10 mouse cellular contexts compared by ENCODE assay signal in the genomic region with DNA sequence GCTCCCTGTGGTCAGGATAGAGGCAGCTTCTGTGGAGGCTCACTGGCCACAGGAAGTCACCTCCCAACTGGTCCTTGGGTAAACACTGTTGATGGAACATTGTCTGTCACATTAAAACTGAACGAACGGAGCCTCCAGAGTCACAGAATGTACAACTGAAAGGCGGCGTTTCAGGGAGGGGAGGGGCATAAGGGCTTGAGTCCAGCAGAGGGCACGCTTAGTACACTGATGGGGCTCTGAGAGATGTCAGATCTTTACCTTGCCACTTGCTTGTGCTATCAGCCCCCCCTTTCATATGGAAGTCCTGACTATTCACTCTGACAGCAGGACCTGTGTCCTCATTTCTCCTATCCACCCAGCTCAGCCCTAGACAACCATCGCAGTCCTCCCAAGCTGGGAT. TPM values are rescaled to one million over a fixed set of nuclear protein-coding genes. Genes with fewer than 3 reads are reported as not detected.
DNase-seq lines count a peak whose midpoint lies in the region; ATAC-seq lines count a peak whose summit lies in the region.
"Had no signal": no experiment of that assay in that cellular context is flagged by ENCODE, and none has a peak within 500 bp of the region (broad histone marks: within the 10 kb centered on the region; RNA-seq: fewer than 3 reads in every experiment).

No protein-coding gene starts in this region.

- no peak for DNase-seq in heart, postnatal 25 days (ENCODE audit: low spot score)
- peak; percentile 37 for DNase-seq in CD4-positive helper T cell, adult 2 months (ENCODE audit: low read depth, low spot score)
- peak; percentile 45 for DNase-seq in embryo, embryonic 11 days
- DNase-seq in kidney, postnatal 36 days: peak; percentile 41 to 68
- DNase-seq in urinary bladder, postnatal 25 days (ENCODE audit: low spot score): no peak
- no peak for DNase-seq in frontal cortex, postnatal 25 days (ENCODE audit: low spot score in 2 of 2)
- DNase-seq: right cerebral cortex, postnatal 14 days had no signal

- no peaks in the 10 kb centered on the region for H3K36me3 ChIP-seq in heart, embryonic 12.5 days
- H3K36me3 ChIP-seq in neural tube, embryonic 15.5 days: no peaks in the 10 kb centered on the region
- H3K36me3 ChIP-seq: liver, embryonic 15.5 days had no signal

- intact Hi-C loops in heart, postnatal 25 days (cut with DNase I): no loop called here

- no peak for ATAC-seq in heart, embryonic 12.5 days (ENCODE audit: insufficient number of reproducible peaks, low FRiP score)
- ATAC-seq in neural tube, embryonic 15.5 days (ENCODE audit: low FRiP score): no peak

- H3K27me3 ChIP-seq in heart, embryonic 12.5 days (replicated peaks): peaks cover 36% of the 10 kb centered on the region
- no peaks in the 10 kb centered on the region for H3K27me3 ChIP-seq in neural tube, embryonic 15.5 days (replicated peaks)

- no peak overlapping the region for H3K4me3 ChIP-seq in heart, embryonic 12.5 days
- no peak overlapping the region for H3K4me3 ChIP-seq in neural tube, embryonic 15.5 days (replicated peaks)
- H3K4me3 ChIP-seq: liver, embryonic 15.5 days had no signal

- no peaks in the 10 kb centered on the region for H3K9me3 ChIP-seq in heart, embryonic 12.5 days (replicated peaks)
- no peaks in the 10 kb centered on the region for H3K9me3 ChIP-seq in neural tube, embryonic 15.5 days (replicated peaks)
- H3K9me3 ChIP-seq: liver, embryonic 15.5 days had no signal

- 45% methylated on average over 6 of the region's 6 CpGs for WGBS in heart, embryonic 12.5 days
- 58% methylated on average over 6 of the region's 6 CpGs for WGBS in neural tube, embryonic 15.5 days

- H3K27ac ChIP-seq in heart, embryonic 12.5 days (ENCODE audit: poor library complexity, severe bottlenecking): no peak overlapping the region
- H3K27ac ChIP-seq in neural tube, embryonic 15.5 days (replicated peaks): no peak overlapping the region
- H3K27ac ChIP-seq: liver, embryonic 15.5 days had no signal

- peaks cover 13% of the 10 kb centered on the region; the same call in 1 of the 2 replicates for H3K4me1 ChIP-seq in heart, embryonic 12.5 days (replicated peaks)
- H3K4me1 ChIP-seq in neural tube, embryonic 15.5 days: no peaks in the 10 kb centered on the region
- H3K4me1 ChIP-seq: liver, embryonic 15.5 days had no signal

- no peak overlapping the region; the same call in 1 of the 2 replicates for H3K9ac ChIP-seq in heart, embryonic 12.5 days
- H3K9ac ChIP-seq in neural tube, embryonic 15.5 days (replicated peaks): no peak overlapping the region
- H3K9ac ChIP-seq: liver, embryonic 15.5 days had no signal

- peak overlapping the region; percentile 30 for H3K4me2 ChIP-seq in heart, embryonic 12.5 days
- H3K4me2 ChIP-seq in neural tube, embryonic 15.5 days: no peak overlapping the region
- H3K4me2 ChIP-seq: liver, embryonic 15.5 days had no signal

RNA-seq across cellular contexts. Expression of a gene that starts 17.4 kb away (rescaled TPM):
- polyA plus RNA-seq in heart, embryonic 12.5 days (2016; fragmentation: Nextera tagmentation; extraction: Ambion mirVana): 0.06 TPM in 1 of 2 replicates, not detected in the other
- not detected for total RNA-seq in heart, postnatal 25 days (2021)
- 2.0 and 2.1 TPM in 2 replicates for polyA plus RNA-seq in neural tube, embryonic 15.5 days (2015; fragmentation: Nextera tagmentation; extraction: Ambion mirVana)
- polyA plus RNA-seq: liver, embryonic 15.5 days had no signal

RNA-seq across cellular contexts. Expression of a gene that starts 20.9 kb away (rescaled TPM):
- polyA plus RNA-seq in heart, embryonic 12.5 days (2016; fragmentation: Nextera tagmentation; extraction: Ambion mirVana): 3.8 and 4.0 TPM in 2 replicates
- 1 to 10 TPM; 4.0 to 8.1 TPM for total RNA-seq in heart, postnatal 25 days (2021)
- polyA plus RNA-seq in neural tube, embryonic 15.5 days (2015; fragmentation: Nextera tagmentation; extraction: Ambion mirVana): 4.2 and 22.0 TPM in 2 replicates

RNA-seq across cellular contexts. Expression of a gene that starts 22.4 kb away (rescaled TPM):
- polyA plus RNA-seq in heart, embryonic 12.5 days (2016; fragmentation: Nextera tagmentation; extraction: Ambion mirVana): not detected in 2 replicates
- not detected for total RNA-seq in heart, postnatal 25 days (2021)
- not detected in 2 replicates for polyA plus RNA-seq in neural tube, embryonic 15.5 days (2015; fragmentation: Nextera tagmentation; extraction: Ambion mirVana)
- polyA plus RNA-seq: liver, embryonic 15.5 days had no signal

RNA-seq across cellular contexts. Expression of a gene that starts 47.2 kb away (rescaled TPM):
- polyA plus RNA-seq in heart, embryonic 12.5 days (2016; fragmentation: Nextera tagmentation; extraction: Ambion mirVana): 0.46 and 0.65 TPM in 2 replicates
- total RNA-seq in heart, postnatal 25 days (2021): under 1 TPM; 0.78 TPM
- 0.79 and 1.2 TPM in 2 replicates for polyA plus RNA-seq in neural tube, embryonic 15.5 days (2015; fragmentation: Nextera tagmentation; extraction: Ambion mirVana)

RNA-seq across cellular contexts. Expression of a gene that starts 52.6 kb away (rescaled TPM):
- polyA plus RNA-seq in heart, embryonic 12.5 days (2016; fragmentation: Nextera tagmentation; extraction: Ambion mirVana): 53.2 and 57.5 TPM in 2 replicates
- 1 to 10 TPM; 5.1 to 5.7 TPM for total RNA-seq in heart, postnatal 25 days (2021)
- 254 and 302 TPM in 2 replicates for polyA plus RNA-seq in neural tube, embryonic 15.5 days (2015; fragmentation: Nextera tagmentation; extraction: Ambion mirVana)

Comparison
In these comparisons a context has a peak if more than half of its experiments do, and no peak if none do; other contexts are left out.
1. DNase-seq: peak in CD4-positive helper T cell, adult 2 months (single experiment), embryo, embryonic 11 days (single experiment) and kidney, postnatal 36 days (2 of 2); none in heart, postnatal 25 days (single experiment), urinary bladder, postnatal 25 days (single experiment) and frontal cortex, postnatal 25 days (0 of 2).